Mouse (Mus musculus) hindbrain, postnatal 0 days (tissue): ENCODE measurements at regions not wholly inside any gene's neighbourhood (a gene's known extent, or its start where the extent isn't known, plus 50 kb on each side); places are given as distances from the start of the nearest gene placed in this dataset.

ENCODE experiments used
- ATAC-seq: fragments of 200-750 bp; cut with Nextera tagmentation; 2 replicates; pipeline ENCODE4 v1.8.0; 2017; ENCODE audit warnings: mild to moderate bottlenecking, moderate TSS enrichment, moderate library complexity
- DNase-seq: peaks from one replicate; pipeline ENCODE4 v3.0.0-alpha.2; 2015; ENCODE audit warnings: low spot score
- H3K27ac ChIP-seq: fragments of 300-500 bp; sonication (generic); 2 replicates; pipeline ENCODE4 v1.5.1; 2014; ENCODE audit warnings: mild to moderate bottlenecking
- H3K27me3 ChIP-seq: fragments of 300-500 bp; sonication (generic); 2 replicates; pipeline ENCODE4 v1.6.1; 2014; ENCODE audit warnings: low read length, mixed read lengths; ENCODE audit not compliant: insufficient read depth
- H3K36me3 ChIP-seq: fragments of 300-500 bp; sonication (generic); 2 replicates; pipeline ENCODE4 v1.6.1; 2014; ENCODE audit warnings: low read length, mixed read lengths; ENCODE audit not compliant: insufficient read depth
- H3K4me1 ChIP-seq: fragments of 300-500 bp; sonication (generic); 2 replicates; pipeline ENCODE4 v1.6.1; 2014; ENCODE audit warnings: antibody characterized with exemption, low read length, mixed read lengths; ENCODE audit not compliant: insufficient read depth
- H3K4me2 ChIP-seq: fragments of 300-500 bp; sonication (generic); 2 replicates; pipeline ENCODE4 v1.6.1; 2014; ENCODE audit warnings: low read depth, mild to moderate bottlenecking, low read length, moderate library complexity, mixed read lengths
- H3K4me3 ChIP-seq: fragments of 300-500 bp; sonication (generic); 2 replicates; pipeline ENCODE4 v1.5.1; 2014; ENCODE audit warnings: low read length
- H3K9ac ChIP-seq: fragments of 300-500 bp; sonication (generic); replicated peaks from 2 replicates; pipeline ENCODE4 v1.6.1; 2014; ENCODE audit warnings: mild to moderate bottlenecking, low read length, moderate library complexity, mixed read lengths
- H3K9me3 ChIP-seq: fragments of 300-500 bp; sonication (generic); 2 replicates; pipeline ENCODE4 v1.6.1; 2016; ENCODE audit warnings: low read length, mixed read lengths
- CTCF ChIP-seq: IDR thresholded peaks from 2 replicates; pipeline ENCODE4 v1.5.1; 2016; ENCODE audit warnings: antibody characterized with exemption, control low read depth, low read depth
- WGBS: fragments of 180-500 bp; shearing (Covaris S2); extraction: QIAGEN DNeasy Blood & Tissue Kit; methylation state at CpG from one replicate; pipeline ENCODE4 v1.1.7; 2014; 5-methylcytosine and 5-hydroxymethylcytosine counted together

DNA sequence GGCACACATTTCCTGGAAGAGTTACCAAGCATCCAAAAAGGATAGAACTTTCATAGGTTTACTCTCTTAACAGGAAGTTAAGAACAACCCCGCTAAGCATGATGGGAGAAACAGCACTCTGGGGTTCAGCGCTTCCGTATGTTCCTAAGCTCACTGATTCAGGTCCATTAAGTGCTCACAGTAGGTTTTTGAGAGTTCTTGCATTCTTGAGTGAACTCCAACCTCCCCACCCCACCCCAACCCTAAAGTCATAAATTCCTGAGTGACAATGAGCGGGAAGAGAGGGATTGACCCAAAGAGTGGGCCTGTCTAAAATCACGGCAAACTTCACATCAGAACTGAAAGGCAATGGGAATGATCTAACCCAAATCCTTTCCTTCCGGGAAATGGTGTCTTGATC lies 405.9 kb downstream of the Lrig3 start:
- Histone ChIP-seq H3K36me3 (no peaks in the 10 kb centered on the region), H3K9ac (no peak overlapping the region), H3K27me3 (no peaks in the 10 kb centered on the region), H3K9me3 (no peaks in the 10 kb centered on the region), H3K4me3 (no peak overlapping the region), H3K4me1 (0 out of 2 replicates have a peak, but pooled peaks cover 4% of the 10 kb centered on the region), H3K4me2 (no peak overlapping the region), H3K27ac (no peak overlapping the region)
- no peak for TF ChIP-seq CTCF
- no peak for ATAC-seq
- WGBS = 94% methylated on average over 6 of the region's 6 CpGs
- DNase-seq = no peak

DNA sequence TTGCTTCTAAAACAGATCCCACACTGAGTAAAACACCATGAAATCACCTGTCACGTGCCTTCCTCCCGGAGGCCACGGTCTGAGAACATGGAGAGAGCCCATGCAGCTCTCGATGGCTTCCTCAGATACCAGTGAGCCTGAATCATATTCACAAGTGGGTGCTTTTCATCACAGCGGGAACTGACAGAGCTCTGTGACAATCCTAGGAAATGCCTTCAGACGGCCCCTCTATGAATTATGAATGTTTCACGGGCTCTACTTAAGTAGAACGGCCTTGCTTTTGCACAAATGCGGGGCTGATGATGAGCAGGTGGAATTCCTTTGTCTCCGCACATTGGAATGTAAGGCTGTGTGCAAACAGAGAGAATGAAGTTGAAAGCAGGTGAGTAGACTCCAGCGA lies 383.1 kb downstream of the Lrig3 start:
- Histone ChIP-seq H3K36me3 (no peaks in the 10 kb centered on the region), H3K9me3 (no peaks in the 10 kb centered on the region), H3K27me3 (no peaks in the 10 kb centered on the region), H3K27ac (no peak overlapping the region), H3K9ac (no peak overlapping the region), H3K4me2 (no peak overlapping the region), H3K4me3 (no peak overlapping the region), H3K4me1 (no peaks in the 10 kb centered on the region)
- TF ChIP-seq CTCF = no peak
- no peak for DNase-seq
- WGBS = 59% methylated on average over 11 of the region's 11 CpGs
- no peak for ATAC-seq

DNA sequence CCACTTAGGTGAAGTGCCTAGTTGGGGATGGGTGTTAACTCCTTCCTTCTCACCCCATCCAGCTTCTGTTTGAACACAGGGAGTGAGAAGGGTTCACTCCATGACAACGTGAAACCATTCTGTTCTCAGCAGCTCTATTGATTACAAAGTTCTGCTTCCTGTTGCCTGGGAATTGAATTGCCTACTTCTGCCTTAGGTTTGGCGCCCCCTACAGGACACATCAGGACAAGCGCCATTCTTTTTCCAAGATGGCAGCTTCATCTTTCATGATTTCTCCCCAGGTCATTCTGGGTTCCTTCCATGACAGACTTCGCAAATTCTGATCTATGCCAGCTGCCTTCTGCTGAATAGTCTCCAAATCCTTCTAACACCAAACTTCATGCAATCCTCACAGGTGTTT lies 371.5 kb downstream of the Lrig3 start:
- no peak overlapping the region for H3K4me3 ChIP-seq
- peaks cover 4% of the 10 kb centered on the region; the same call in 1 of the 2 replicates for H3K9me3 ChIP-seq
- no peak overlapping the region for H3K9ac ChIP-seq
- no peaks in the 10 kb centered on the region for H3K27me3 ChIP-seq
- no peak overlapping the region for H3K4me2 ChIP-seq
- 81% methylated on average over 4 of the region's 4 CpGs for WGBS
- peak; percentile 38 for TF ChIP-seq CTCF
- DNase-seq = no peak
- H3K36me3 ChIP-seq = no peaks in the 10 kb centered on the region
- H3K27ac ChIP-seq = no peak overlapping the region
- no peak for ATAC-seq
- H3K4me1 ChIP-seq = no peaks in the 10 kb centered on the region

DNA sequence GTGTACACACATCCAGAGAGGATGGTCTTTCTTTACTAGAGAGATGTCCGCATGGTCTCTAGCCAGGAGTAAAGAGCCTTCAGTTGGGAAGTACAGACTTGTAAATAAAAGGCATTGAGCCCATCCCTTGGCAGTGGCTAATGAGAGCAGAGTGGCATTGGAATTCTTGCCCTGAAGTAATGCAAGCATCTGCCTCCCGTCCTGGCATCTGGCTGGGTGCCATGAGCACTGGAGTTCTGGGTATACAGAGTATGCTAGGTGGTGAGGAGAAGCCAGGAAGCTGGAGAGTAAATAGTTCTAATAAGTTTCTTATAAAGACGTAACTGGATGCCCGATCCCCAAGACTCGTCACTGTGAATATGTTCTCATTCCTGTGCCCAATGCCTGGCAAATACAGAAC lies 367.8 kb downstream of the Lrig3 start:
- ATAC-seq (no peak), DNase-seq (peak; percentile 31)
- TF ChIP-seq CTCF = no peak
- Histone ChIP-seq H3K4me2 (no peak overlapping the region), H3K9ac (no peak overlapping the region), H3K27ac (no peak overlapping the region), H3K4me1 (no peaks in the 10 kb centered on the region), H3K36me3 (no peaks in the 10 kb centered on the region), H3K4me3 (no peak overlapping the region), H3K27me3 (no peaks in the 10 kb centered on the region), H3K9me3 (no peaks in the 10 kb centered on the region)
- WGBS = 69% methylated on average over 5 of the region's 5 CpGs

DNA sequence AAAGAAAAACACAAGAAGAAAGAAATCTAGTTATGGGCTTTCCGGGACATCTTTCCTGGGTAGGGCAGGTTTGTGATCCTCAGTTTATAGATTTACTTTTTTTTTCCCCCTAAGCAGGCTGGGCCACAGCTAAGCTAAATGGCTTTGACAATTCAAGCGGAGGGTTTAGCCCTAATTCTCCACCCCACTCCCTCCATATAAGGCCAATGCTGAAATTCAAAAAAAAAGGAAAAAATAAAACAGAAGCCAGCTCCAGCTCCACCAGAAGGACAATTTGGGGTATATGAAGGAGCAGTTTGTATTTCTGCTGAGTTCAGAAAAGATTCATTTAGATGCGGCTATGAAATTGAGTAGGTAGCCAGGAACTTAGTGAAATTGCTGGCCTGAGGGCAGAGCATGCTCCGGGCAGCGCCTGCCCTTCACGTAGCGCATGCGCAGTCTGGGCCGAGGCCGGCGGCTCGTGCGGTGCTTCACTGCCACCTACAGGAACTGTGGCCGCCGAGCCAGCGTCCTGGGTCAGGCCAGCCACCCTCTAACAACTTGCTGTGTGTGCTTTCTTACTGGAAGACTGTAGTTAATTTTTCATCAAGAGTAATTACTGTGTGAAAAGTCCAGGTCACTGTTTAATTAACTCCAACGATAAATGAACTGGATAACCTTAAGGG lies 364.5 kb downstream of the Lrig3 start:
- peak; percentile 93 for DNase-seq
- 7% methylated on average over 17 of the region's 17 CpGs for WGBS
- H3K36me3 ChIP-seq = no peaks in the 10 kb centered on the region
- H3K4me1 ChIP-seq = no peaks in the 10 kb centered on the region
- TF ChIP-seq CTCF = peak; percentile 95
- H3K27ac ChIP-seq = no peak overlapping the region
- H3K27me3 ChIP-seq = no peaks in the 10 kb centered on the region
- no peaks in the 10 kb centered on the region for H3K9me3 ChIP-seq
- H3K9ac ChIP-seq = no peak overlapping the region
- peak; percentile 92 for ATAC-seq
- peak overlapping the region; percentile 43 for H3K4me2 ChIP-seq
- H3K4me3 ChIP-seq = no peak overlapping the region

DNA sequence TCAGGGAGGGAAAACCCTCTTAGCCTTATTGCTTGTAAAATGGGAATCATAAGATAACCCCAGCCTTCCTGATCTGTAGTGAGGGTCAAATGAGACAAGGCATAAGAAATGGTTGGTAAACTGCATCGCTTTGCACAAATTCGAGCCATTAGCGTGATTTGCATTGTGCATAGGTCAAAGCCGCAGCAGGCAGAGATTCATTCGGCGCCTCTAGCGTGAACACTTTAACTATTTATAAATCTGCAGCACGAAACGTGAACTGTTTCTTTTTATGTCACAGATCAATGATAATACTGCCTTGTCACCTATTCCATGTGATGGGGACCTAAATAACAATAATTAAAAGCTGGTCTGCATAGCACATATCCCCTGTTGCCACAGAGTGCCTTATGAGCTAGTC lies 354.9 kb downstream of the Lrig3 start:
- no peak overlapping the region for H3K4me2 ChIP-seq
- H3K36me3 ChIP-seq = no peaks in the 10 kb centered on the region
- no peaks in the 10 kb centered on the region for H3K4me1 ChIP-seq
- no peak overlapping the region for H3K27ac ChIP-seq
- peak; percentile 6 for DNase-seq
- no peak overlapping the region for H3K9ac ChIP-seq
- 72% methylated on average over 9 of the region's 9 CpGs for WGBS
- no peak for TF ChIP-seq CTCF
- H3K4me3 ChIP-seq = no peak overlapping the region
- H3K9me3 ChIP-seq = no peaks in the 10 kb centered on the region
- H3K27me3 ChIP-seq = no peaks in the 10 kb centered on the region
- ATAC-seq = no peak

DNA sequence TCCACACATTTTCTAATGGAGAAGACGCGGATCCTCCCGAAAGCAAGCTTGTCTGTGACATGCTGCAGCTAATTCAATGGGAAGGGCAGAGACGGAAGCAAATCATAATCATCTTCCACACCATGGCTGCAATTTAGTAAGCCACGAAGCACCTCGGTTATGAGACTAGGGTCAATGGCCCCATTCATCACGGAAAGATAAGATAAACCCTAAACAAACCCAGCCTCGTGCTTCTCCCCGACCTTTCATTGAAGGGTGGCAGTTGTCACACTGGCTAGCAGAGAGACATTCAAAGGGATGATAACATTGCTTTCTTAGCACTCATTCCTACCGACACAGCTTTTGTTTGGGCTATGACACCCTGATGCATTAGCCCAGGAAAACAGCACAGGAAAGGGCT lies 353.8 kb downstream of the Lrig3 start:
- no peaks in the 10 kb centered on the region for H3K36me3 ChIP-seq
- H3K27me3 ChIP-seq = no peaks in the 10 kb centered on the region
- H3K27ac ChIP-seq = no peak overlapping the region
- H3K9me3 ChIP-seq = no peaks in the 10 kb centered on the region
- WGBS = 78% methylated on average over 10 of the region's 10 CpGs
- no peaks in the 10 kb centered on the region for H3K4me1 ChIP-seq
- DNase-seq = no peak
- H3K4me2 ChIP-seq = no peak overlapping the region
- H3K9ac ChIP-seq = no peak overlapping the region
- no peak for ATAC-seq
- H3K4me3 ChIP-seq = no peak overlapping the region
- TF ChIP-seq CTCF = no peak
